Mouse (Mus musculus): ENCODE results near the gene Pcnx2.

- TF ChIP-seq GATA1 (IDR thresholded peaks at IDR 0.05; ENCODE audit: borderline replicate concordance, low read length) (no peak), CTCF (IDR thresholded peaks at IDR 0.05; ENCODE audit: low read depth, low read length) (no peak), TAL1 (conservative IDR thresholded peaks at IDR 0.05; ENCODE audit: low read depth, low read length) (no peak), GATA2 (IDR thresholded peaks at IDR 0.05; ENCODE audit: borderline replicate concordance, low read depth, low read length) (no peak), POLR2AphosphoS5 (IDR thresholded peaks at IDR 0.05; ENCODE audit: insufficient replicate concordance, low read depth, low read length) (no peak)
Measured at GRCm38 (mm10) chr8:125808826-125809225, 89.3 kb downstream of the Pcnx2 start.

Measured in G1E (cell line).